Mouse (Mus musculus) intestine, embryonic 14.5 days (tissue): Measurements from ENCODE around the gene Gm6793. TPM values are rescaled to one million over a fixed set of nuclear protein-coding genes. Genes with fewer than 3 reads are reported as not detected.

ENCODE experiments used
- ATAC-seq: fragments of 200-750 bp; cut with Nextera tagmentation; replicated peaks from 2 replicates; pipeline ENCODE4 v1.8.0; 2017; ENCODE audit warnings: low read depth, moderate number of reproducible peaks, moderate TSS enrichment, moderate library complexity; ENCODE audit not compliant: low FRiP score, low TSS enrichment
- DNase-seq: peaks from one replicate; pipeline ENCODE4 v3.0.0-alpha.2; 2018; ENCODE audit warnings: low spot score
- H3K27ac ChIP-seq: fragments of 300-500 bp; sonication (generic); 2 replicates; pipeline ENCODE4 v1.5.1; 2014; ENCODE audit warnings: low read depth, mild to moderate bottlenecking, control low read depth
- H3K27me3 ChIP-seq: fragments of 300-500 bp; sonication (generic); replicated peaks from 2 replicates; pipeline ENCODE4 v1.6.1; 2014; ENCODE audit warnings: low read length, control low read depth; ENCODE audit not compliant: control insufficient read depth, insufficient read depth
- H3K36me3 ChIP-seq: fragments of 300-500 bp; sonication (generic); 2 replicates; pipeline ENCODE4 v1.6.1; 2014; ENCODE audit warnings: low read length, control low read depth; ENCODE audit not compliant: control insufficient read depth, insufficient read depth
- H3K4me1 ChIP-seq: fragments of 300-500 bp; sonication (generic); replicated peaks from 2 replicates; pipeline ENCODE4 v1.6.1; 2014; ENCODE audit warnings: low read length, control low read depth, mixed read lengths; ENCODE audit not compliant: control insufficient read depth, insufficient read depth
- H3K4me2 ChIP-seq: fragments of 300-500 bp; sonication (generic); 2 replicates; pipeline ENCODE4 v1.6.1; 2014; ENCODE audit warnings: low read length
- H3K4me3 ChIP-seq: fragments of 300-500 bp; sonication (generic); 2 replicates; pipeline ENCODE4 v1.5.1; 2014; ENCODE audit warnings: low read depth, low read length, control low read depth, mixed read lengths
- H3K9ac ChIP-seq: fragments of 300-500 bp; sonication (generic); 2 replicates; pipeline ENCODE4 v1.6.1; 2014; ENCODE audit warnings: mild to moderate bottlenecking, low read length
- H3K9me3 ChIP-seq: fragments of 300-500 bp; sonication (generic); 2 replicates; pipeline ENCODE4 v1.6.1; 2016; ENCODE audit warnings: low read length, control low read depth; ENCODE audit not compliant: control insufficient read depth
- WGBS: fragments of 180-500 bp; shearing (Covaris S2); extraction: QIAGEN DNeasy Blood & Tissue Kit; methylation state at CpG from one replicate; pipeline ENCODE4 v1.1.7; 2014; 5-methylcytosine and 5-hydroxymethylcytosine counted together
- polyA plus RNA-seq: library from polyadenylated mRNA; unstranded; fragments of >200 nt; fragmentation: Nextera tagmentation; extraction: Ambion mirVana; gene quantifications from 2 replicates; pipeline ENCODE4 v1.2.1, GENCODE M21; 2014

Gene Gm6793
- polyA plus RNA-seq, 1 experiment from 2014 or later: 0.91 TPM

GRCm38 (mm10) chr8:112034603-112035002 lies 19.8 kb upstream of the Gm6793 start:
- H3K27ac ChIP-seq: no peak overlapping the region
- no peaks in the 10 kb centered on the region for H3K9me3 ChIP-seq
- H3K4me2 ChIP-seq: no peak overlapping the region
- no peaks in the 10 kb centered on the region for H3K36me3 ChIP-seq
- DNase-seq: peak; percentile 72
- H3K4me3 ChIP-seq: no peak overlapping the region
- WGBS: 12% methylated on average over 8 of the region's 8 CpGs
- no peaks in the 10 kb centered on the region for H3K27me3 ChIP-seq
- H3K9ac ChIP-seq: no peak overlapping the region
- peak; percentile 50; the same call in 1 of the 2 replicates for ATAC-seq
- no peaks in the 10 kb centered on the region for H3K4me1 ChIP-seq

GRCm38 (mm10) chr8:112033071-112033470 lies 18.2 kb upstream of the Gm6793 start:
- WGBS: 56% methylated on average over 7 of the region's 7 CpGs
- Histone ChIP-seq H3K27me3 (no peaks in the 10 kb centered on the region), H3K4me3 (no peak overlapping the region), H3K4me1 (no peaks in the 10 kb centered on the region), H3K4me2 (no peak overlapping the region), H3K9ac (no peak overlapping the region), H3K9me3 (no peaks in the 10 kb centered on the region), H3K36me3 (no peaks in the 10 kb centered on the region), H3K27ac (no peak overlapping the region)
- ATAC-seq (no peak), DNase-seq (no peak)

- no peak for DNase-seq
- Histone ChIP-seq H3K36me3 (no peaks in the 10 kb centered on the region), H3K27me3 (no peaks in the 10 kb centered on the region), H3K9me3 (no peaks in the 10 kb centered on the region), H3K4me3 (no peak overlapping the region), H3K4me1 (no peaks in the 10 kb centered on the region), H3K27ac (no peak overlapping the region), H3K4me2 (no peak overlapping the region), H3K9ac (no peak overlapping the region)
- ATAC-seq: no peak
- 37% methylated on average over 6 of the region's 6 CpGs for WGBS
Measured at GRCm38 (mm10) chr8:112030663-112031062, 15.8 kb upstream of the Gm6793 start.

GRCm38 (mm10) chr8:112029455-112029854 lies 14.6 kb upstream of the Gm6793 start:
- no peaks in the 10 kb centered on the region for H3K27me3 ChIP-seq
- ATAC-seq: no peak
- no peaks in the 10 kb centered on the region for H3K36me3 ChIP-seq
- H3K27ac ChIP-seq: no peak overlapping the region
- DNase-seq: no peak
- H3K9me3 ChIP-seq: no peaks in the 10 kb centered on the region
- H3K4me3 ChIP-seq: no peak overlapping the region
- WGBS: 77% methylated on average over 7 of the region's 7 CpGs
- no peak overlapping the region for H3K4me2 ChIP-seq
- no peaks in the 10 kb centered on the region for H3K4me1 ChIP-seq
- H3K9ac ChIP-seq: no peak overlapping the region

- Histone ChIP-seq H3K4me1 (peaks cover 17% of the 10 kb centered on the region), H3K4me3 (peak overlapping the region; percentile 99), H3K9ac (peak overlapping the region; percentile 85), H3K27ac (peak overlapping the region; percentile 73), H3K36me3 (peaks cover 16% of the 10 kb centered on the region), H3K27me3 (no peaks in the 10 kb centered on the region), H3K9me3 (no peaks in the 10 kb centered on the region), H3K4me2 (peak overlapping the region; percentile 91)
- WGBS: under 1% methylated on average over 40 of the region's 40 CpGs
- ATAC-seq (no peak; the same call in none of the 2 replicates), DNase-seq (peak; percentile 79)
Measured at GRCm38 (mm10) chr8:112011816-112012242, 3.0 kb downstream of the Gm6793 start.

GRCm38 (mm10) chr8:112010997-112011815 lies 3.6 kb downstream of the Gm6793 start, which contains the start of the genes Kars and Terf2ip:
Gene Kars (minus strand): TSS chr8:112011323.
Gene Terf2ip (plus strand): TSS chr8:112011398.
- Histone ChIP-seq H3K9me3 (no peaks in the 10 kb centered on the region), H3K4me3 (peak within 1 kb of the TSS; percentile 99), H3K4me1 (peaks cover 17% of the 10 kb centered on the region), H3K27ac (peak within 1 kb of the TSS; percentile 73), H3K4me2 (peak within 1 kb of the TSS; percentile 91), H3K27me3 (no peaks in the 10 kb centered on the region), H3K9ac (peak within 1 kb of the TSS; percentile 85), H3K36me3 (peaks cover 11% of the 10 kb centered on the region)
- 0% methylated on average over 61 of the region's 61 CpGs for WGBS
- DNase-seq: peak; percentile 94
- peak; percentile 91 for ATAC-seq

- no peak overlapping the region for H3K27ac ChIP-seq
- peak overlapping the region; percentile 57; the same call in 1 of the 2 replicates for H3K4me2 ChIP-seq
- H3K9ac ChIP-seq: no peak overlapping the region
- DNase-seq: no peak
- H3K4me3 ChIP-seq: no peak overlapping the region
- H3K9me3 ChIP-seq: no peaks in the 10 kb centered on the region
- no peaks in the 10 kb centered on the region for H3K27me3 ChIP-seq
- WGBS: 89% methylated on average over 7 of the region's 7 CpGs
- ATAC-seq: no peak
- H3K36me3 ChIP-seq: peaks cover 17% of the 10 kb centered on the region
- H3K4me1 ChIP-seq: peaks cover 17% of the 10 kb centered on the region
Measured at GRCm38 (mm10) chr8:112009558-112009957, 5.3 kb downstream of the Gm6793 start.

- Histone ChIP-seq H3K4me2 (no peak overlapping the region), H3K36me3 (peaks cover 36% of the 10 kb centered on the region), H3K27ac (no peak overlapping the region), H3K9ac (no peak overlapping the region), H3K4me3 (no peak overlapping the region), H3K4me1 (peaks cover 10% of the 10 kb centered on the region), H3K9me3 (no peaks in the 10 kb centered on the region), H3K27me3 (no peaks in the 10 kb centered on the region)
- WGBS: 97% methylated on average over 2 of the region's 2 CpGs
- ATAC-seq: no peak
- DNase-seq: no peak
Measured at GRCm38 (mm10) chr8:112007669-112008068, 7.2 kb downstream of the Gm6793 start.
